Mouse (Mus musculus) gastrocnemius, adult 8-10 months (tissue): Measurements from ENCODE around the gene Wfdc21. TPM values are rescaled to one million over a fixed set of nuclear protein-coding genes. Genes with fewer than 3 reads are reported as not detected.
A peak's percentile ranks its signal among the peaks of the same experiment; 100 is the strongest.

Source experiments
- DNase-seq, 2 experiments: peaks; one replicate each; pipeline ENCODE4 v3.0.0; 2022; ENCODE audit warnings: low spot score in 2 of 2
- total RNA-seq, 4 experiments: library from RNA; stranded (reverse); gene quantifications; 2 replicates each; pipeline ENCODE4 v1.2.4; 2022

Wfdc21 gene
- total RNA-seq, 4 experiments from 2014 or later: 0.79 TPM; not detected in 3

DNA sequence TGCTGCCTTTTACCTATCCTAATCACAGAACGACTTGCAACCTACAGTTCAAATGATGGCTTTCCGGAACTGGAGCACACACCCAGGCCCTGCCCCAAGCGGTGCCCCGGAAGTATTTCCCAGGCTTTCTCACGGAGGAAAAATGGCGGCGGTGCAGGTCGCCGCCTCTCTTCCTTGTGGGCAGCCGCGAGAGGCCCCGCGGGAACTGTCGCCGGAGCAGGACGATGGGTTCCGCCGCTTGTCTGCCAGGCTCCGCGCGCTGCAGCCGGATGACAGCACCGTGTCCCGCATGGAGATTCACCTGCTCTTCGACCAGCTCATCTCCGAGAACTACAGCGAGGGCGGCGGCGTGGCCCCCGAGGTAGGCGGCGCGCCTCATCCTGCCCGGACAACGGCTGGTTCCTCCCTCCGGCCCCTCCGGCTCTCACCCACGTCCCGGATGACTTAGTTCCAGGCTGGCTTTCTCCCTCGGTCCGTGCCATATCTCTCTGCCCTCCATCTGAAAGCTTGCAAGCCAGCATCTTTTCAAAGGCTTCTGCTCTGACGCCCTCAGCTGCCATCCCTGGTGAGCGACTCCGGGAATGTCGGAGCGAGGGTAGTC lies 6.9 kb downstream of the Wfdc21 start, which contains the start of gene Heatr6:
Gene Heatr6 (plus strand): TSS at position 116 of the 601 bp plus-strand sequence.
- peak; percentile 80 to 83 for DNase-seq

DNA sequence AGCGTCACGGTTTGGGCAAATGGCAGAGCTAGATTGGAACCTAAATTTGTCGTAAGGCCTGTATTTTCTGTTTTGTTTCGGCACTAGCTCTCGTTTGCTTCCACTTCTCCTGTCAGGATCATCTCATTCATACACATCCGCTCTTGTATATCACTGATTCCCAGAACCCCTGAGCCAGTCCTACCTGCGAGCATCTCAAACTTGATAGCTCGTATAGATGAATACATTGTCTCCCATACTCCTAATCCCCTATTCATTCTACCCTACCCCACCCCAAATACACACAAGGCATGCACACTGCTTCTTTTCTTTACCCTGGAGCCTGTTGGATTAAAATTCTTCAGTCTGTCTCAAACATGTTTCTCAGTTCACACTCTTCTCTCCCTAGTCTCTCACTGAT lies 7.5 kb downstream of the Wfdc21 start:
- no peak for DNase-seq

DNA sequence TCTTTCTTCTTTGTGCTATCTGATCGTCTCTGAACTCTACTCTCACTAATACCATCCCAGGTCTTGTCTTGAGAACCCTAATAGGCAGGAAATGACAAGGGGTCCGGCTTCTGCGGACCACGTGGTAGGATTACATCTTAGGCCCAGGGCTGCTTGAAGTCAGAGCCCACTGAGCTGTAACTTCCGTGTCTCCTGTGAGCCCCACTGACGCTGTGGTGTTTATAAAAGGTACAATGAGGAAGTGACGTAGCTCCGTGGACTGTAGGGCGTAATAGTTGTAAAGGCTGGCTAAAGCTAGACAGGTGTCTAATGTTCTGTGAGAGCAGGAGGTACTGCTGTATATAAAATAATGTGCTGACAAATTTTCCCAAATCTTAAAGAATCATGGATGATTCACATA lies 20.6 kb downstream of the Wfdc21 start:
- no peak for DNase-seq

DNA sequence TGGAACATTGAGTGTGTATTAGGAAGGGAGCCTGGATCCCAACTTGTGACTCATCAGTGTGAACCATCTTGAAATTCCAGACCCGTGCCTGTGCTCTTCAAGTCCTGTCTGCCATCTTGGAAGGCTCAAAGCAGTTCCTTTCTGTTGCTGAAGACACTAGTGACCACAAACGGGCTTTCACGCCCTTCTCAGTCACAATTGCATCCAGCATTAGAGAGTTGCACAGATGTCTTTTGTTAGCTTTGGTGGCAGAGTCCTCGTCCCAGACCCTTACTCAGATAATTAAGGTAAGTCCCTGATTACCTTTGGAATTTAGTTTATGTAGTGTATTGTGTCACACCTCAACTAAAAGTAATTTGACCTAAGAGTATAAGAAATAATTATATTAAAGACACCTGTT lies 22.2 kb downstream of the Wfdc21 start:
- DNase-seq: no peak

GRCm38 (mm10) chr11:83771014-83771413 lies 24.3 kb downstream of the Wfdc21 start:
- no peak for DNase-seq

DNA sequence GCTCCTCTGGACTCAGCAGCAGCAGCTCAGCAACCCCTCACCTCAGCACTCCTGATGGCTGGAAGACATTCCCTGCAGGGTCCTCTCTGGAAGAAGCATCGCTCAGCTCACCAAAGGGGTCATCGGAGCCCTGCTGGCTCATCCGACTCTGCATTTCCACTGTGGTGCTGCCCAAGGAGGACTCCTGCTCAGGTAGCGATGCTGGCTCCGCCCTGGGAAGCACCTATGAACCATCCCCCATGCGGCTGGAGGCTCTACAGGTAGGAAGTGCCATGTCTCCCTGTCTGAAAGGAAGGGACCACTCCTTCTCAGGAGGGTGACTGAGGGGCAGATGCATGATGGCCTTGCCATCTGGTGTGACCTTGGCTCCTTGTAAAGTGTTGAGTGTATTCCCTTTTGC lies 25.6 kb downstream of the Wfdc21 start:
- DNase-seq: no peak

DNA sequence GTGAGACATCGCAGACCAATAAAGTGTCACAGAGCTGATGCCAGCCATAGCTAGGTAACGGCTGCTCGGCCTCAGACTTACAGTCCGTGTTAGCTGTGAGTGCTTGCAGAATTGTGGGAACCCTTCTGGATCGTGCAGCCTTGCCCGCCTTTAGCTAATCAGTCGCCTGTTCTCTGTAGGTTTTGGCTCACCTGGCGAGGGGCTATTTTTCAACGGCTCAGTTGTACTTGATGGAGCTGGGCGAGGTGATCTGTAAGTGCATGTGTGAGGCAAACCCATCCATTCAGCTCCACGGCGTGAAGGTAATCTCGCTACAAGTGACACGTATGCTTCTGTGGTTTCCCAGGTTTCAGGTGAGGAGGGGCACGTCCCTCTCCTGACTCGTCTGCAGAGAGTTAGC lies 27.0 kb downstream of the Wfdc21 start:
- DNase-seq: no peak

- DNase-seq: no peak
Measured at GRCm38 (mm10) chr11:83774324-83774723, 27.6 kb downstream of the Wfdc21 start.

GRCm38 (mm10) chr11:83776798-83777197 lies 30.1 kb downstream of the Wfdc21 start:
- no peak for DNase-seq

DNA sequence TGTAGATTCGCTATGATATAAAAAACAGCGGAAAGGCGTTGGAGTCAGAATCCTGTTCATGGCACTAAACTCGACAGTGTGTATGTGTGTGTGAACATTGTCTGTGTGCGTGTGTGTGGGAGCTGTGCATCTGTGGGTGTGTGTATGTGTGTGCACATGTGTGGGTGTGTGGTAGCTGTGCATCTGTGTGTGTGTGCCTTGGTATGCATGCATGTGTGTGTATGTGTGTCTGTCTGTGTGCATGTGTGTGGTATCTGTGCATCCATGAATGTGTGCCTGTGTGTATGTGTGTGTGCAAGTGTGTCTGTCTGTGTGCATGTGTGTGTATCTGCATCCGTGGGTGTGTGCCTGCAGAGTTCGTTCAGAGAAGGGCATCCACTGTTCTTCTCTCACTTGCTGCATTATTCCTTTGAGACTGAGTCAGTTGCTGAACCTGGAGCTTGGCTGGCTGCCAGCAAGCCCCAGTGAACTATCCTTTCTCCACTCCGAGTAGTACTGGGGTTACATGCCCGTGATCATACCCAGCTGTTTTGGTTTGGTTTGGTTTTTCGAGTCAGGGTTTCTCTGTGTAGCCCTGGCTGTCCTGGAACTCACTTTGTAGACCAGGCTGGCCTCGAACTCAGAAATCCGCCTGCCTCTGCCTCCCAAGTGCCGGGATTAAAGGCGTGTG lies 37.3 kb downstream of the Wfdc21 start:
- DNase-seq: no peak

GRCm38 (mm10) chr11:83784661-83785060 lies 37.9 kb downstream of the Wfdc21 start:
- DNase-seq: no peak

GRCm38 (mm10) chr11:83785366-83785765 lies 38.6 kb downstream of the Wfdc21 start:
- peak; percentile 10 to 16 for DNase-seq

DNA sequence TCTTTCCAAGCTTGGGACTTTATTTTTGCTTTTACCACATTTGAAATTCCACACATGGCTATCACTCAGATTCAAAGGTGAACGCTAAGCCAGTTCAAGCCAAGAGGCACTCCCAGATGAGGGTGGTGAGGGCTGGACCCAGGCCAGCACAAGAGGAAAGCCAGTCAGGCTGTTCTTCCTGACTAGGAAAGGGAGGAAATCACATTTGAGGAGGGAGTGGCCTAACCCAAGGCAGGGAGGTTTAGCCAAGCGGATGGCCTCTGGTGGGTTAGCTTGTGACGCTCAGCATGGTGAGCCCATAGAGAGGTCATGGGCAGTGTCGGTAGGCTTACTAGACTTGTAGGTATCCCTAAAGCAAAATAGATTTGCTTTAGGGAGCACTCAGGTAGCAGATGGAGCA lies 40.1 kb downstream of the Wfdc21 start:
- no peak for DNase-seq

DNA sequence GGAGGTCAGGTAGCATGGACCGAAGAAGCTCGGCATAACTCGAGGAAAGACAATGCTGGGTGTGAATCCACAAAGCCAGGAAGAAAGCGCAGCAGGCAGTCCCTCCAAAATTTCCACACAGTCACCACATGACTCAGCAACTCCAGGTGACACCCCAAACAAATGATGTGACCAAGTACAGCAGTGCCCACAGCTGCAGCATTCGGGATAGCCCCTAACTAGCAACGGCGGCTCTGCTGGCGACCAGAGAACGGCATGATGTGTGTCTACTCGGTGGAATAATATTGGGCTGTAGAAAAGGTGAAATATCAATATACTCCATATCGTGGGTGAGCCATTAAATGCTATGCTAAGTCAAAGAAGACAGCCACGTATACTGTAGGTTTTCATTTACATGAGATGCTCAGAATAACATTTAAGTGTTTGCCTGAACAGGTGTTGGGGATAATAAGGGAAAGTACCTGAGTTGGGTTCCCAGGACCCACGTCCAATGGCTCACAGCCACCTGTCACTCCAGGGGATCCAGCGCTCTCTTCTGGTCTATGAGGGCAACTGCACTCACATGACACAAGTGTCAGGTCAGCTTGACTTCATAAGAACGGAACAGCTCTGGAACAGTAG lies 40.8 kb downstream of the Wfdc21 start:
- DNase-seq: no peak

DNA sequence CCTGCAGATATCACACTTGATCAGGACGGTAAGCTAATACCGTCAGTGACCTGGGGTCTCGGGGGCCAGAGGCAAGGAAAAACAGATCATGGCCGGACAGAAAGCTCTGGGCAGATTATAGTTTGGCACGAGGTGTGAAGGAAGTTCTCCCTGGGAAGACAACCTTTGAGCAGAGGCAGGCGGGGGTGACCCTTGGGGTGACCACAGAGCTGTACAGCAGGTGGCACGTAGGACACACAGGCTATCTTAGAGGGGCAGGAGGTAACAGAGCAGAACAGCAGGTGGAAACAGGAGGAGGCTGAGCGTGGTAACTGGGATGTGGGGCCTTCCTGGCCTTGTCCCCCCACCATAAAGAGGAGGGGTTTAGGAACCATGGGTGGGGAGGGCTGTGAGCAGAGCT lies 41.6 kb downstream of the Wfdc21 start:
- no peak for DNase-seq

- no peak for DNase-seq
Measured at GRCm38 (mm10) chr11:83789259-83789658, 42.5 kb downstream of the Wfdc21 start.

GRCm38 (mm10) chr11:83791133-83791532 lies 44.4 kb downstream of the Wfdc21 start:
- DNase-seq: no peak

DNA sequence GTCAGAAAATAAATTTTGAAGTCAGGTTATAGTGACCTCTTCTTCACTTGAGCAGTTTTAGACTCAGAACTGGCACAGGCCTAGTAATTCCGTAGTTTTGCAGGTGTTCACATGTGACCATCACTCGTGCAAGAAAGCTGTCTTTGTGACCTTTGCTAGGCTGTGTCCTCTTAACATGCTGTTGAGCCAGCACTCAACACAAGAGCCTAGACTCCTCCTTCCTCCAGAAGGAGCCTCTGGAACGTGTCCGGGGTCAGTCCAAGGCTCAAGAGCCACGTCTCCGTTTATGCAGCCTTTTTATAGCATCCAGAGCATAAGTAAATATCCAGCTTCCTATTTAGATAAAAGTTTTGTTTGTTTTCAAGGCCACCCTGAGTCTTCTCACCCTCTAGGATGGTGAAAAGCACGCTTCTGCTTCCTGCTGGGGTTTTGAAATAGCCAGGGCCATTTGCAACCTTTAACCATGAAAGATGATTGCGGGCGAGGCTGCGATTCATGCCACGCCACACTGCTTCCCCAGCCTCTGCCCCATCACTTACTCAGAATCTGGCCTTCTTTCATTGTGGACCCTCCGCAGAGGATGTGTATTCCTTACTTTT lies 45.7 kb downstream of the Wfdc21 start:
- DNase-seq: no peak

DNA sequence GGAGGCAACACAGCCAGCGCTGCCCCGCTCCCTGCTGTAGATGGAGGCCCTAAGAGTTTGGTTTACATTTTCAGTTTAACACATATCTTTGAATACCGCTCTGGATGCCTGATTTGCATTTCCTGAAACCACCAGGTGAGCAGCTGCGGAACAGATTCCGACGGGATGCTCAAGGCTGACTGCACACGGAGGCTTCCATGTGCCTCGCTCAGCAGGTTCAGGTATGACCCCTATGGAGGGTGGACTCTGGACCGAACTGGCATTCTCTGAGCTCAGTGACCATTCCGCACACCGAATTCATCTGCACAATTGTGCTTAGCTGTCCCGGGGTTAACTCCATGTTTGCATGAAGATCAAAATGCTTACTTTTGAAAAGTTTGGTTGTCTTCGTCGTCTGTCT lies 46.5 kb downstream of the Wfdc21 start:
- DNase-seq: no peak

GRCm38 (mm10) chr11:83796112-83796511 lies 49.4 kb downstream of the Wfdc21 start:
- DNase-seq: no peak

- DNase-seq: no peak
Measured at GRCm38 (mm10) chr11:83796980-83797608, 50.4 kb downstream of the Wfdc21 start.

- DNase-seq: no peak
Measured at GRCm38 (mm10) chr11:83799871-83800430, 53.2 kb downstream of the Wfdc21 start.
